Mouse (Mus musculus): ENCODE results near the gene Eno1.

- peak; percentile 34; the same call in 1 of the 2 replicates for TF ChIP-seq CTCF (IDR thresholded peaks at IDR 0.05; ENCODE audit: low read depth)
- no peak for TF ChIP-seq EP300 (IDR thresholded peaks at IDR 0.05; ENCODE audit: low read depth)
Measured at GRCm38 (mm10) chr4:150291900-150292299, 55.4 kb downstream of the Eno1 start.

All from liver, embryonic 14.5 days (tissue).